Mouse (Mus musculus) liver, embryonic 16.5 days (tissue): ENCODE measurements around the gene Specc1. TPM values are rescaled to one million over a fixed set of nuclear protein-coding genes. Genes with fewer than 3 reads are reported as not detected.

Experiments
- ATAC-seq: fragments of 200-750 bp; cut with Nextera tagmentation; 2 replicates; pipeline ENCODE4 v1.8.0; 2017; ENCODE audit warnings: low read depth, mild to moderate bottlenecking, moderate number of reproducible peaks, moderate library complexity
- H3K27ac ChIP-seq: fragments of 300-500 bp; sonication (generic); 2 replicates; pipeline ENCODE4 v1.5.1; 2014; ENCODE audit warnings: mild to moderate bottlenecking, low read length
- H3K27me3 ChIP-seq: fragments of 300-500 bp; sonication (generic); 2 replicates; pipeline ENCODE4 v1.6.1; 2014; ENCODE audit warnings: low read depth, low read length, mixed read lengths; ENCODE audit not compliant: control insufficient read depth, insufficient read depth
- H3K36me3 ChIP-seq: fragments of 300-500 bp; sonication (generic); 2 replicates; pipeline ENCODE4 v1.6.1; 2014; ENCODE audit warnings: mild to moderate bottlenecking; ENCODE audit not compliant: control insufficient read depth, insufficient read depth
- H3K4me1 ChIP-seq: fragments of 300-500 bp; sonication (generic); 2 replicates; pipeline ENCODE4 v1.6.1; 2014; ENCODE audit warnings: low read depth, low read length, mixed read lengths; ENCODE audit not compliant: control insufficient read depth
- H3K4me2 ChIP-seq: fragments of 300-500 bp; sonication (generic); 2 replicates; pipeline ENCODE4 v1.6.1; 2014; ENCODE audit warnings: low read depth, low read length, mixed read lengths
- H3K4me3 ChIP-seq: fragments of 300-500 bp; sonication (generic); 2 replicates; pipeline ENCODE4 v1.5.1; 2014; ENCODE audit warnings: low read depth, mild to moderate bottlenecking, low read length
- H3K9ac ChIP-seq: fragments of 300-500 bp; sonication (generic); 2 replicates; pipeline ENCODE4 v1.6.1; 2014; ENCODE audit warnings: low read depth, low read length
- H3K9me3 ChIP-seq: fragments of 300-500 bp; sonication (generic); replicated peaks from 2 replicates; pipeline ENCODE4 v1.6.1; 2016; ENCODE audit warnings: low read length; ENCODE audit not compliant: control insufficient read depth
- WGBS: fragments of 180-500 bp; shearing (Covaris S2); extraction: QIAGEN DNeasy Blood & Tissue Kit; methylation state at CpG from one replicate; pipeline ENCODE4 v1.1.7; 2014; ENCODE audit not compliant: insufficient replicate concordance; 5-methylcytosine and 5-hydroxymethylcytosine counted together
- polyA plus RNA-seq: library from polyadenylated mRNA; unstranded; fragments of >200 nt; fragmentation: Nextera tagmentation; extraction: Ambion mirVana; gene quantifications from 2 replicates; pipeline ENCODE4 v1.2.1, GENCODE M21; 2015

Gene Specc1
- polyA plus RNA-seq, 1 experiment from 2014 or later = 58.6 TPM

- Histone ChIP-seq H3K9ac (no peak overlapping the region), H3K36me3 (peaks cover 12% of the 10 kb centered on the region)
Measured at GRCm38 (mm10) chr11:62159803-62160202, 203.2 kb downstream of the Specc1 start.

GRCm38 (mm10) chr11:62161450-62161849 is 204.9 kb downstream of the Specc1 start:
- Histone ChIP-seq H3K27me3 (no peaks in the 10 kb centered on the region), H3K4me3 (no peak overlapping the region), H3K4me1 (peaks cover 25% of the 10 kb centered on the region), H3K36me3 (peaks cover 12% of the 10 kb centered on the region), H3K9ac (no peak overlapping the region), H3K27ac (no peak overlapping the region), H3K4me2 (no peak overlapping the region), H3K9me3 (no peaks in the 10 kb centered on the region)
- no peak for ATAC-seq
- 80% methylated on average over 2 of the region's 2 CpGs for WGBS

More at GRCm38 (mm10) chr11:62159803-62160202, 203.2 kb downstream of the Specc1 start:
- Histone ChIP-seq H3K9me3 (no peaks in the 10 kb centered on the region), H3K27ac (peak overlapping the region; percentile 64), H3K4me3 (no peak overlapping the region), H3K27me3 (no peaks in the 10 kb centered on the region), H3K4me1 (peaks cover 18% of the 10 kb centered on the region), H3K4me2 (no peak overlapping the region)
- peak; percentile 82 for ATAC-seq
- 47% methylated on average over 7 of the region's 7 CpGs for WGBS

GRCm38 (mm10) chr11:62164357-62164756 is 207.8 kb downstream of the Specc1 start:
- Histone ChIP-seq H3K4me2 (peak overlapping the region; percentile 24; the same call in 1 of the 2 replicates), H3K9ac (no peak overlapping the region), H3K27me3 (no peaks in the 10 kb centered on the region), H3K4me3 (no peak overlapping the region), H3K27ac (peak overlapping the region; percentile 61), H3K36me3 (peaks cover 4% of the 10 kb centered on the region), H3K4me1 (peaks cover 25% of the 10 kb centered on the region), H3K9me3 (no peaks in the 10 kb centered on the region)
- peak; percentile 85 for ATAC-seq
- WGBS = 22% methylated on average over 3 of the region's 3 CpGs

GRCm38 (mm10) chr11:62166503-62166902 is 209.9 kb downstream of the Specc1 start:
- Histone ChIP-seq H3K4me2 (no peak overlapping the region), H3K4me1 (peaks cover 17% of the 10 kb centered on the region), H3K9ac (no peak overlapping the region), H3K9me3 (no peaks in the 10 kb centered on the region), H3K27me3 (no peaks in the 10 kb centered on the region), H3K36me3 (peaks cover 15% of the 10 kb centered on the region), H3K27ac (no peak overlapping the region), H3K4me3 (no peak overlapping the region)
- ATAC-seq = no peak
- 43% methylated on average over 3 of the region's 3 CpGs for WGBS

- 93% methylated on average over 3 of the region's 3 CpGs for WGBS
Measured at GRCm38 (mm10) chr11:62168146-62168545, 211.6 kb downstream of the Specc1 start.

GRCm38 (mm10) chr11:62177395-62178113 is 221.0 kb downstream of the Specc1 start:
- Histone ChIP-seq H3K9ac (no peak overlapping the region), H3K4me1 (no peaks in the 10 kb centered on the region), H3K27ac (no peak overlapping the region), H3K4me2 (no peak overlapping the region), H3K27me3 (no peaks in the 10 kb centered on the region), H3K4me3 (no peak overlapping the region), H3K9me3 (no peaks in the 10 kb centered on the region), H3K36me3 (no peaks in the 10 kb centered on the region)
- WGBS = 68% methylated on average over 10 of the region's 10 CpGs
- peak; percentile 39; the same call in 1 of the 2 replicates for ATAC-seq

More at GRCm38 (mm10) chr11:62168146-62168545, 211.6 kb downstream of the Specc1 start:
- Histone ChIP-seq H3K27me3 (no peaks in the 10 kb centered on the region), H3K4me3 (no peak overlapping the region), H3K9me3 (no peaks in the 10 kb centered on the region), H3K27ac (no peak overlapping the region), H3K9ac (no peak overlapping the region), H3K4me1 (peaks cover 17% of the 10 kb centered on the region), H3K4me2 (no peak overlapping the region), H3K36me3 (peaks cover 11% of the 10 kb centered on the region)
- ATAC-seq = no peak

GRCm38 (mm10) chr11:62180791-62181190 is 224.2 kb downstream of the Specc1 start:
- Histone ChIP-seq H3K4me3 (no peak overlapping the region), H3K4me1 (no peaks in the 10 kb centered on the region), H3K27ac (no peak overlapping the region), H3K9me3 (no peaks in the 10 kb centered on the region), H3K36me3 (no peaks in the 10 kb centered on the region), H3K27me3 (no peaks in the 10 kb centered on the region), H3K9ac (no peak overlapping the region), H3K4me2 (no peak overlapping the region)
- no peak for ATAC-seq
- 86% methylated on average over 6 of the region's 6 CpGs for WGBS

GRCm38 (mm10) chr11:62184900-62185299 is 228.3 kb downstream of the Specc1 start:
- H3K27me3 ChIP-seq = no peaks in the 10 kb centered on the region
- H3K4me1 ChIP-seq = no peaks in the 10 kb centered on the region
- ATAC-seq = no peak
- no peaks in the 10 kb centered on the region for H3K36me3 ChIP-seq
- H3K9ac ChIP-seq = no peak overlapping the region
- H3K4me3 ChIP-seq = no peak overlapping the region
- 54% methylated on average over 4 of the region's 4 CpGs for WGBS
- no peak overlapping the region for H3K27ac ChIP-seq
- H3K4me2 ChIP-seq = no peak overlapping the region
- H3K9me3 ChIP-seq = no peaks in the 10 kb centered on the region

- WGBS = 69% methylated on average over 8 of the region's 8 CpGs
- Histone ChIP-seq H3K27ac (no peak overlapping the region), H3K9ac (no peak overlapping the region), H3K4me3 (no peak overlapping the region), H3K4me1 (no peaks in the 10 kb centered on the region), H3K4me2 (no peak overlapping the region), H3K27me3 (no peaks in the 10 kb centered on the region), H3K36me3 (no peaks in the 10 kb centered on the region), H3K9me3 (no peaks in the 10 kb centered on the region)
- no peak for ATAC-seq
Measured at GRCm38 (mm10) chr11:62187074-62187473, 230.5 kb downstream of the Specc1 start.
